Mouse (Mus musculus): ENCODE measurements around the gene Wnt10a. TPM values are rescaled to one million over a fixed set of nuclear protein-coding genes. Genes with fewer than 3 reads are reported as not detected.

Gene Wnt10a
- total RNA-seq, 1 experiment, result 1.5 TPM

DNA sequence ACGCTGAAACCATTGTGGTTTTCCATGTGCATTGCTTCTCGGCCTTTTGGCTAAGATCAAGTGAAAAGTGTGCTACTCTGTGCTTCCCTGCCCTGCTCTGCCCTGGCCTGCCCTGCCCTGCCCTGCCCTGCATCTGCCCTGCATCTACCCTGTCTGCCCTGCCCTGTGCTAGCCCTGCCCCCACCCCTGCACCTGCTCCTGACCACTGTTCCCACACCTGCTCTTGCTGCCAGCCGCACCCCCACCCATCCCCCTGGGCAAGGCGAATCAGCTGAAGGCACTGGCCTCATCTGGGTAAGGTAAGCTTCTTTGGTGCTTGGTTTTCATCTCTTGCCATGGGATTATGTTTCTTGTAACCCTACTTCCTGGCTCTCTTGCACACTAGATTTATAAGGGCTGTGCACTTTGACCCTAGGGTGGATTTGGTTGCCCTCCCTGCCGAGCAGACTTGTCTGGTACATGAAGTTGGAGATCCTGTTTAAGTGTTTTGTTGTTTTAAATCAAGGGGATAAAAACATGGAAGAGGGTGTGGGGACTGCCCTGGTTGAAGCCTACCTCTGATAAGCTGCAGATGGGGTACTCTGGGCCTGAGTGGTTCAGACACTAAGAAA is 37.0 kb upstream of the Wnt10a start:
- no peak for TF ChIP-seq CHD2 (IDR thresholded peaks at IDR 0.05; ENCODE audit: low read depth, low read length)
- no peak for TF ChIP-seq MAFK (IDR thresholded peaks at IDR 0.05; ENCODE audit: insufficient read depth, low read depth, low read length)
- TF ChIP-seq HCFC1 (IDR thresholded peaks at IDR 0.05; ENCODE audit: borderline replicate concordance, insufficient read depth, low read length), result no peak
- no peak for TF ChIP-seq ZC3H11A (IDR thresholded peaks at IDR 0.05; ENCODE audit: borderline replicate concordance, low read depth, low read length)
- TF ChIP-seq ZNF384 (IDR thresholded peaks at IDR 0.05; ENCODE audit: low read depth, low read length), result no peak
- H3K36me3 ChIP-seq (ENCODE audit: control insufficient read depth, insufficient read depth, low read length, poor library complexity, severe bottlenecking), result no peaks in the 10 kb centered on the region
- no peak overlapping the region for H3K4me3 ChIP-seq (ENCODE audit: insufficient read depth in 1 of 2, low read depth in 1 of 2, low read length in 2 of 2, poor library complexity in 1 of 2, severe bottlenecking in 1 of 2)
- H3K9me3 ChIP-seq (ENCODE audit: control insufficient read depth, insufficient read depth, low read depth, low read length), result no peaks in the 10 kb centered on the region
- no peak for DNase-seq (ENCODE audit: low read depth, low spot score)
- H3K4me1 ChIP-seq (ENCODE audit: control insufficient read depth in 2 of 2, insufficient read depth in 2 of 2, low read length in 2 of 2, poor library complexity in 1 of 2), result peaks cover 0 to 6% of the 10 kb centered on the region in 2 experiments; a peak in 1 of 4 replicates
- no peak overlapping the region; the same call in 1 of the 2 replicates for H3K27ac ChIP-seq (ENCODE audit: insufficient read depth, low read depth, low read length, poor library complexity, severe bottlenecking)
- no peak overlapping the region for H3K9ac ChIP-seq (ENCODE audit: insufficient read depth, low read depth, low read length, poor library complexity, severe bottlenecking)
- in situ Hi-C loops (cut with MboI; ENCODE audit: low sequenced_read_pairs in 2 of 2, unreplicated experiment in 2 of 2), result no loop called here

DNA sequence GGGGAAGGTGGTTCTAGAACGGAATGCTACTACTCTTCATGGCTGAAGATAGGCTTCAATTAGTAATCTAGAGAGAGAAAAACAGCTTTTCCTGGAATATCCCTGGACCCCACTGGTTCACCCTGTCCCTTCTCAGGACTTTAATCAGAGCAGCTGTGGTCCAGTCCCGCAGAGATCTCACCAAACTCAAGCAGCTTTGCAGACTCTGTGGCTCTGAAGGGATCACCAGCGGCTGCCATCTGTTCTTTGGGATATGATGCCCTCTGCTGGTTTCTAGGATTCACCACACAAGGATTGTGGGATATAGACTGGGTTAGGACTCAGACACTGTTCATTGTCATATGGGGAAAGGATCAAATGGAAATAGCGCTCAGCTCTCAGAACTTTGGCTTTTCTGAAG is 31.5 kb upstream of the Wnt10a start:
- Histone ChIP-seq H3K9ac (ENCODE audit: insufficient read depth, low read depth, low read length, poor library complexity, severe bottlenecking) (no peak overlapping the region), H3K27ac (ENCODE audit: insufficient read depth, low read depth, low read length, poor library complexity, severe bottlenecking) (no peak overlapping the region), H3K4me1 (ENCODE audit: control insufficient read depth in 2 of 2, insufficient read depth in 2 of 2, low read length in 2 of 2, poor library complexity in 1 of 2) (peaks cover 0 to under 1% of the 10 kb centered on the region in 2 experiments; a peak in 1 of 4 replicates), H3K36me3 (ENCODE audit: control insufficient read depth, insufficient read depth, low read length, poor library complexity, severe bottlenecking) (no peaks in the 10 kb centered on the region), H3K4me3 (ENCODE audit: insufficient read depth in 1 of 2, low read depth in 1 of 2, low read length in 2 of 2, poor library complexity in 1 of 2, severe bottlenecking in 1 of 2) (no peak overlapping the region), H3K9me3 (ENCODE audit: control insufficient read depth, insufficient read depth, low read depth, low read length) (no peaks in the 10 kb centered on the region)
- no peak for DNase-seq (ENCODE audit: low read depth, low spot score)
- TF ChIP-seq ZC3H11A (IDR thresholded peaks at IDR 0.05; ENCODE audit: borderline replicate concordance, low read depth, low read length) (peak; percentile 61; the same call in 1 of the 2 replicates), HCFC1 (IDR thresholded peaks at IDR 0.05; ENCODE audit: borderline replicate concordance, insufficient read depth, low read length) (no peak)
- in situ Hi-C loops (cut with MboI; ENCODE audit: low sequenced_read_pairs in 2 of 2, unreplicated experiment in 2 of 2), result no loop called here

DNA sequence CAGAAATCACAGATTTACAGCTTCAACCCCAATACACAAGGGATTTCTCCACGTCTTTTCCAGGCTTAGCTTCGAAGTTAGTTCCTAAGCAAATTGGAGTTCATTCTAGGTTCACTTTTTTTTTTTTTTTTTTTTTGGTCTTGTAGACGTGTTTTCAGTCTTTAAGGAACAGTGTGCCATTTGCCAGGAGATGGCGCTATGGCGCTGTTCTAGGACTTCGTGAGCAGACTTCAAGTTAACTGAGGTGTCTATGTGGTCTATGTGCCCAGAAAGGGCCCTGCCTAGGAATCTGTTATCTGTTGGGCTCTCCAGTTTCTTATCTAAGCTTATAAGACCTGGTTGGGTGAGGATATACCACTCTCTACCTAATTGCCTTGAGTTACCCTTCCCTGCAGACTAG is 28.2 kb upstream of the Wnt10a start:
- DNase-seq (ENCODE audit: low read depth, low spot score), result peak; percentile 90
- Histone ChIP-seq H3K9ac (ENCODE audit: insufficient read depth, low read depth, low read length, poor library complexity, severe bottlenecking) (no peak overlapping the region), H3K36me3 (ENCODE audit: control insufficient read depth, insufficient read depth, low read length, poor library complexity, severe bottlenecking) (no peaks in the 10 kb centered on the region), H3K4me1 (ENCODE audit: control insufficient read depth in 2 of 2, insufficient read depth in 2 of 2, low read length in 2 of 2, poor library complexity in 1 of 2) (no peaks in the 10 kb centered on the region), H3K27ac (ENCODE audit: insufficient read depth, low read depth, low read length, poor library complexity, severe bottlenecking) (no peak overlapping the region), H3K9me3 (ENCODE audit: control insufficient read depth, insufficient read depth, low read depth, low read length) (no peaks in the 10 kb centered on the region), H3K4me3 (ENCODE audit: insufficient read depth in 1 of 2, low read depth in 1 of 2, low read length in 2 of 2, poor library complexity in 1 of 2, severe bottlenecking in 1 of 2) (no peak overlapping the region)
- TF ChIP-seq ZNF384 (IDR thresholded peaks at IDR 0.05; ENCODE audit: low read depth, low read length) (peak; percentile 98), ZC3H11A (IDR thresholded peaks at IDR 0.05; ENCODE audit: borderline replicate concordance, low read depth, low read length) (peak; percentile 41; the same call in 1 of the 2 replicates), CHD2 (IDR thresholded peaks at IDR 0.05; ENCODE audit: low read depth, low read length) (no peak)
- in situ Hi-C loops (cut with MboI; ENCODE audit: low sequenced_read_pairs in 2 of 2, unreplicated experiment in 2 of 2), result no loop called here

DNA sequence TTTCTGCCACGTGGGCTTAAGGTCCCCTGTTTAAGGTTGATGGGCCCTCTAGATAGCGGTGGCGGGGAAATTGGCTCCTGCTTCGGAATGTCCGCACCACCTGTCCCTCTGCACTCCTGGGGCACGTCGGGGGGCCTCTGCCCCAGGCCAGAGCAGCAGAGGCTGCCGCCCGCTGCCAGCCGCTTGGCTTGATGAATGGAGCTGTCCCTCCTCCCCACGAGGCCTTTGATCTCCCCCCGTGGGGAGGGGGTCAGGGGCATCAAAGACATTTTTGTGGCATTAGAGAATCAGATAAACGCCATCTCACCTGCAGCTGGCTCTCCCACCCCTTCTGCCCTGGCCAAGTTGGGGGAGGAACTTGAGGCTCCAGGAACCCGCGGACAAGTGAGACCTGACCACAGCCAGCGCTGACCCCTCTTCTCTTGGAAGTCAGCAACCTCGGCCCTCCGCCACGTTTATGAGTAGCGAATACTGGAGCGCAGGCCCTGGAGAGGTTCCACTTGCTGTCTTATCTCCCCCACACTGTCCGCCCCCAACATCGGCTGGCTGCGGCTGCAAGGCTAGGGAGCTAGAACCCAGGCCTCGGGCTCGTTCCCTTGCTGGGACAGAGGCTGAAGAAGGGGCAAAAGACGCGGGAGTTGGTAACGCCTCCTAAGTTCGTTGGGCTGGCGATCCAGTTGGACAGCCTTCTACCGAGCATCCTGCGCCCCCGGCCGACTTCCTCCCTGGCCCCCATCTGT is 20.4 kb upstream of the Wnt10a start:
- TF ChIP-seq HCFC1 (IDR thresholded peaks at IDR 0.05; ENCODE audit: borderline replicate concordance, insufficient read depth, low read length), result no peak
- TF ChIP-seq ZC3H11A (IDR thresholded peaks at IDR 0.05; ENCODE audit: borderline replicate concordance, low read depth, low read length), result no peak
- TF ChIP-seq MAFK (IDR thresholded peaks at IDR 0.05; ENCODE audit: insufficient read depth, low read depth, low read length), result no peak
- TF ChIP-seq ZNF384 (IDR thresholded peaks at IDR 0.05; ENCODE audit: low read depth, low read length), result no peak
- no peak for TF ChIP-seq CHD2 (IDR thresholded peaks at IDR 0.05; ENCODE audit: low read depth, low read length)
- in situ Hi-C loops (cut with MboI; ENCODE audit: low sequenced_read_pairs in 2 of 2, unreplicated experiment in 2 of 2), result loop anchor here (10.0 kb wide), 2 partner anchors 84 to 114 kb away; partner anchors contain the start of genes Cdk5r2 (in 1 of the 2) and Fev (in 1 of the 2)
- DNase-seq (ENCODE audit: low read depth, low spot score), result no peak
- no peaks in the 10 kb centered on the region for H3K36me3 ChIP-seq (ENCODE audit: control insufficient read depth, insufficient read depth, low read length, poor library complexity, severe bottlenecking)
- H3K9ac ChIP-seq (ENCODE audit: insufficient read depth, low read depth, low read length, poor library complexity, severe bottlenecking), result no peak overlapping the region
- H3K4me1 ChIP-seq (ENCODE audit: control insufficient read depth in 2 of 2, insufficient read depth in 2 of 2, low read length in 2 of 2, poor library complexity in 1 of 2), result peaks cover 3 to 4% of the 10 kb centered on the region in 2 experiments; a peak in 3 of 4 replicates
- H3K27ac ChIP-seq (ENCODE audit: insufficient read depth, low read depth, low read length, poor library complexity, severe bottlenecking), result no peak overlapping the region
- H3K9me3 ChIP-seq (ENCODE audit: control insufficient read depth, insufficient read depth, low read depth, low read length), result no peaks in the 10 kb centered on the region
- H3K4me3 ChIP-seq (ENCODE audit: insufficient read depth in 1 of 2, low read depth in 1 of 2, low read length in 2 of 2, poor library complexity in 1 of 2, severe bottlenecking in 1 of 2), result peak overlapping the region; percentile 46 to 65; a peak in 3 of 4 replicates

Measured in ES-E14 (cell line).